Mouse (Mus musculus): ENCODE data around the gene Fam171a1. TPM values are rescaled to one million over a fixed set of nuclear protein-coding genes. Genes with fewer than 3 reads are reported as not detected.

Fam171a1 gene
- total and polyA plus RNA-seq, 3 experiments = 10.8 to 14.3 (median 14.1) TPM

- Histone ChIP-seq H3K9ac (ENCODE audit: low read depth, low read length) (peak overlapping the region; percentile 94), H3K27ac (peak overlapping the region; percentile 94), H3K4me1 (ENCODE audit: control insufficient read depth, insufficient read depth, low read length) (peaks cover 14% of the 10 kb centered on the region), H3K4me3 (peak overlapping the region; percentile 84), H3K79me2 (replicated peaks; ENCODE audit: control insufficient read depth, insufficient read depth, low read length) (no peaks in the 10 kb centered on the region; the same call in 1 of the 2 replicates), H3K27me3 (ENCODE audit: control insufficient read depth, insufficient read depth, low read length) (no peaks in the 10 kb centered on the region), H3K36me3 (ENCODE audit: control insufficient read depth, insufficient read depth, low read length) (peaks cover 9% of the 10 kb centered on the region)
- TF ChIP-seq EP300 (IDR thresholded peaks at IDR 0.05; ENCODE audit: insufficient read depth, low read depth, low read length) (0 out of 2 replicates have a peak, but pooled peaks have one; percentile 61), CTCF (IDR thresholded peaks at IDR 0.05) (peak; percentile 87), POLR2A (IDR thresholded peaks at IDR 0.05; ENCODE audit: insufficient read depth, low read depth, low read length) (no peak)
- intact Hi-C loops (cut with DNase I) = loop anchor here (1.0 to 10.0 kb wide), 6 partner anchors 54 to 296 kb away; partner anchors contain the start of genes Nmt2 and Rpp38
- under 1% methylated on average over 88 of the region's 93 CpGs for WGBS
- DNase-seq = peak; percentile 92 to 93
Observed at GRCm38 (mm10) chr2:3118203-3118941, 4.3 kb downstream of the Fam171a1 start.

DNA sequence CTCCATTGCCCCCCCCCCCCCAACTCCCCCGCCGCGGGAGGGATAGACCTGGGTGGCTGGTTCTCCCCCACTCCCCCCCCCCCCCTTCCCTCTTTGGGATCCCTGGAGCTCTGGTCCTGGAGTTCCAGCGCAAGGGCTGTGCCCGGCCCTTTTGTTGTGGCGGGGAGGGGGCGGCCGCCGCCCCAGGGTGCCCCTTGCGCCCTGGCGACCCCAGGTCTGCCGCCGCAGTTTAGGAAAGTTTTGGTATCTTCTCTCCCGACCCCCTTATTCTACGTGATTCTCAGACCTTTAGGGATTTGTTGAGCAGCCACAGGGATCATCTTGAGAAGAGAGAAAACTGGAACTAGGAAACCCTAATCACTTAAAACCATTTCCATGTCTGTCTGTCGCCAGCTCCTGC is 4.9 kb downstream of the Fam171a1 start:
- H3K79me2 ChIP-seq (replicated peaks; ENCODE audit: control insufficient read depth, insufficient read depth, low read length) = peaks cover 2% of the 10 kb centered on the region; the same call in 1 of the 2 replicates
- peak overlapping the region; percentile 94 for H3K9ac ChIP-seq (ENCODE audit: low read depth, low read length)
- H3K27me3 ChIP-seq (ENCODE audit: control insufficient read depth, insufficient read depth, low read length) = no peaks in the 10 kb centered on the region
- H3K4me1 ChIP-seq (ENCODE audit: control insufficient read depth, insufficient read depth, low read length) = peaks cover 11% of the 10 kb centered on the region
- peak overlapping the region; percentile 84 for H3K4me3 ChIP-seq
- peak overlapping the region; percentile 94 for H3K27ac ChIP-seq
- WGBS = under 1% methylated on average over 15 of the region's 16 CpGs
- TF ChIP-seq EP300 (IDR thresholded peaks at IDR 0.05; ENCODE audit: insufficient read depth, low read depth, low read length) (no peak), POLR2A (IDR thresholded peaks at IDR 0.05; ENCODE audit: insufficient read depth, low read depth, low read length) (no peak), CTCF (IDR thresholded peaks at IDR 0.05) (no peak)
- DNase-seq = peak; percentile 16 to 34
- intact Hi-C loops (cut with DNase I) = loop anchor here (1.0 to 10.0 kb wide), 6 partner anchors 54 to 296 kb away; partner anchors contain the start of genes Nmt2 and Rpp38
- H3K36me3 ChIP-seq (ENCODE audit: control insufficient read depth, insufficient read depth, low read length) = peaks cover 9% of the 10 kb centered on the region

DNA sequence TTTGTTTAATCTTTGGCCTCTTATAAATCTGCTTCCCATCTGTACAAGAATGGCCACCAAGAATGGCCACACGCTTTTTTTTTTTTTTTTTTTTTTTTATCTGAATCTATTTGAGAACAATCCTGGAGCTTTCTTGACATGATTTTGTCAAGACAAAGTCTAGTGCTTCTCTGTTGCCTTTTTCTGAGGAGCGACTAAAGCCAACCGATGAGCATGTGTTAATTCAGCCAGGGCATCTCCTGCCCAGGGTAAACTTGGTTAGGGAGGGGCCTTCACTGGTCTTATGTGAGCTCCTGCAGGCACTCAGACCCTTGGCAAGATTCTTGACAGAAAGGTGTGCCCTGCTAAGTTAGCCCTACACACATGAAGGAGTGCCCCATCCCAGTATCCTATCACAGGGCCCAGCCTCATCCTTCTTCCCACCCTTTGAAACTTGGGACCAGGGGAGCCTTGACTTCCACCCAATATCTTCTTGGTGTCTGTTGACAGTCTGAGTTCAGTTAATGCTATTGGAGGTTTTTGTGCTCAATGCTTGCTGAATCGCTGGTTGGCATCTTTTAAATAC is 5.4 kb downstream of the Fam171a1 start:
- WGBS = 26% methylated on average over 4 of the region's 4 CpGs
- peaks cover 2% of the 10 kb centered on the region; the same call in 1 of the 2 replicates for H3K79me2 ChIP-seq (replicated peaks; ENCODE audit: control insufficient read depth, insufficient read depth, low read length)
- H3K27ac ChIP-seq = peak overlapping the region; percentile 94
- H3K4me3 ChIP-seq = peak overlapping the region; percentile 84
- H3K9ac ChIP-seq (ENCODE audit: low read depth, low read length) = peak overlapping the region; percentile 94
- H3K27me3 ChIP-seq (ENCODE audit: control insufficient read depth, insufficient read depth, low read length) = no peaks in the 10 kb centered on the region
- H3K36me3 ChIP-seq (ENCODE audit: control insufficient read depth, insufficient read depth, low read length) = peaks cover 9% of the 10 kb centered on the region
- DNase-seq = peak in 1 of 2 experiments; percentile 3
- intact Hi-C loops (cut with DNase I) = loop anchor here (2.0 to 10.0 kb wide), 5 partner anchors 53 to 295 kb away; partner anchors contain the start of genes Nmt2 and Rpp38
- peaks cover 11% of the 10 kb centered on the region for H3K4me1 ChIP-seq (ENCODE audit: control insufficient read depth, insufficient read depth, low read length)
- TF ChIP-seq EP300 (IDR thresholded peaks at IDR 0.05; ENCODE audit: insufficient read depth, low read depth, low read length) (no peak), POLR2A (IDR thresholded peaks at IDR 0.05; ENCODE audit: insufficient read depth, low read depth, low read length) (no peak), CTCF (IDR thresholded peaks at IDR 0.05) (no peak)

DNA sequence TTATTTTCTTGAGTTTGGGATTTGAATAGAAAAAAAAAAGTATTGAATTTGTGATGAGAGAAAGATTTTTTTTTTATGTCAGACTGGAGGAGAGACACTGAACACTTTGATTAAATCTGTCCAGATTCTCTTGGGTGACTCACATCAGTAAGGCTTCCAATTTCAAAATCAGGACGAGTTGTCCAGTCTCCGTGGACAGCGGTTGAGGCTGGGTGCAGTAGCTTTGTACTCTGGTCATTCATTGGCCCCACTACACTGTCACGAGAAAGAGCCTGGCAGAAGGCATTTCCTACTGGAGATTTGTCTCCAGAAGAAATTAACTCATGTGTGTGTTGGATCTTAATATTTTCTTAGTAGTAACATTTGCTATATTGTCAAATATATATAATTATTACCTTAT is 8.5 kb downstream of the Fam171a1 start:
- 29% methylated on average over 4 of the region's 4 CpGs for WGBS
- Histone ChIP-seq H3K4me1 (ENCODE audit: control insufficient read depth, insufficient read depth, low read length) (peaks cover 9% of the 10 kb centered on the region), H3K27me3 (ENCODE audit: control insufficient read depth, insufficient read depth, low read length) (no peaks in the 10 kb centered on the region), H3K79me2 (replicated peaks; ENCODE audit: control insufficient read depth, insufficient read depth, low read length) (peaks cover 2% of the 10 kb centered on the region; the same call in 1 of the 2 replicates), H3K9ac (ENCODE audit: low read depth, low read length) (no peak overlapping the region), H3K27ac (no peak overlapping the region), H3K4me3 (no peak overlapping the region), H3K36me3 (ENCODE audit: control insufficient read depth, insufficient read depth, low read length) (peaks cover 12% of the 10 kb centered on the region)
- intact Hi-C loops (cut with DNase I) = no loop called here
- no peak for TF ChIP-seq POLR2A (IDR thresholded peaks at IDR 0.05; ENCODE audit: insufficient read depth, low read depth, low read length)
- DNase-seq = no peak

- peaks cover 4% of the 10 kb centered on the region for H3K36me3 ChIP-seq (ENCODE audit: control insufficient read depth, insufficient read depth, low read length)
- no peak overlapping the region for H3K4me3 ChIP-seq
- H3K27me3 ChIP-seq (ENCODE audit: control insufficient read depth, insufficient read depth, low read length) = no peaks in the 10 kb centered on the region
- H3K27ac ChIP-seq = peak overlapping the region; percentile 69
- intact Hi-C loops (cut with DNase I) = no loop called here
- H3K4me1 ChIP-seq (ENCODE audit: control insufficient read depth, insufficient read depth, low read length) = peaks cover 7% of the 10 kb centered on the region
- 67% methylated on average over 4 of the region's 4 CpGs for WGBS
- TF ChIP-seq EP300 (IDR thresholded peaks at IDR 0.05; ENCODE audit: insufficient read depth, low read depth, low read length) = no peak
- TF ChIP-seq POLR2A (IDR thresholded peaks at IDR 0.05; ENCODE audit: insufficient read depth, low read depth, low read length) = no peak
- TF ChIP-seq CTCF (IDR thresholded peaks at IDR 0.05) = no peak
- H3K9ac ChIP-seq (ENCODE audit: low read depth, low read length) = no peak overlapping the region
- no peak for DNase-seq
- H3K79me2 ChIP-seq (replicated peaks; ENCODE audit: control insufficient read depth, insufficient read depth, low read length) = peaks cover 2% of the 10 kb centered on the region
Observed at GRCm38 (mm10) chr2:3127256-3127883, 13.3 kb downstream of the Fam171a1 start.
